Mouse (Mus musculus) kidney, adult 2 months (tissue): Measurements from ENCODE around the gene Hinfp.

Source experiments
- CTCF ChIP-seq: fragments of 200-500 bp; conservative IDR thresholded peaks from 2 replicates; pipeline ENCODE4 v1.5.1; 2011; ENCODE audit warnings: low read depth, mild to moderate bottlenecking, control low read depth, low read length, moderate library complexity, mixed read lengths; ENCODE audit not compliant: insufficient read depth, insufficient read length
- POLR2A ChIP-seq: fragments of 200-500 bp; IDR thresholded peaks from one replicate; pipeline ENCODE4 v1.6.1; 2011; ENCODE audit warnings: low read depth, low read length, control low read depth

DNA sequence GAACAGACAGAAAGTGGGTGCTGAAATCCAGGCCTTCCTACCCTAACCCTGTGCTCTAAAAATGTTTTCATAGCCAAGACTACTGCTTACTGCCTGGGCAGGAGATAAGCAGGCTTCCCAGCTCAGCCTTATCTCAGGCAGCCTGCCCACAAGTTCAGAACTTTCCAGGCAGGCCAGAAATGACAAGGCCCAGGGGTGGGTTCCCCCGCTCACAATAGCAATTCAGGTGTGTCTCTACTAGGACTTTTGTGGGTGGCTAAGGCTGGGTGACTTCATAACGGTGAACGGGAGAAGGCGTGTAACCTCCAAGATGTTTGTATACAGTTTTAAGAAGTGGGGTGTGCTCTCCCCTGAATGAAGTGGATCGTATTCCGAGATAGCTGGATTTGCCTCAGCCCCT lies 37.8 kb upstream of the Hinfp start:
- no peak for TF ChIP-seq CTCF
- TF ChIP-seq POLR2A: no peak
